Mouse (Mus musculus) forelimb bud, embryonic 11.5 days (tissue): ENCODE data around the gene Usp25.

ENCODE experiments used
- DNase-seq: peaks from one replicate; pipeline ENCODE4 v3.0.0-alpha.2; 2012; ENCODE audit warnings: low read depth, low spot score

Gene Usp25

GRCm38 (mm10) chr16:77013427-77014320 lies at the start of gene Usp25:
TSS of gene Usp25 (plus strand) at chr16:77013706.
- DNase-seq, result peak; percentile 82

- DNase-seq, result no peak
Measured at GRCm38 (mm10) chr16:76967593-76968275, 45.8 kb upstream of the Usp25 start.

GRCm38 (mm10) chr16:76971211-76971610 lies 42.3 kb upstream of the Usp25 start:
- no peak for DNase-seq

GRCm38 (mm10) chr16:76976787-76977430 lies 36.6 kb upstream of the Usp25 start:
- DNase-seq, result no peak

GRCm38 (mm10) chr16:76983696-76984095 lies 29.8 kb upstream of the Usp25 start:
- no peak for DNase-seq

GRCm38 (mm10) chr16:76987711-76988110 lies 25.8 kb upstream of the Usp25 start:
- no peak for DNase-seq

- no peak for DNase-seq
Measured at GRCm38 (mm10) chr16:77003900-77004299, 9.6 kb upstream of the Usp25 start.

- no peak for DNase-seq
Measured at GRCm38 (mm10) chr16:77009173-77009572, 4.3 kb upstream of the Usp25 start.

- no peak for DNase-seq
Measured at GRCm38 (mm10) chr16:77014321-77015211, 1.1 kb downstream of the Usp25 start.

- no peak for DNase-seq
Measured at GRCm38 (mm10) chr16:77015380-77016346, 2.2 kb downstream of the Usp25 start.

GRCm38 (mm10) chr16:77017931-77018330 lies 4.4 kb downstream of the Usp25 start:
- DNase-seq, result no peak

GRCm38 (mm10) chr16:77020190-77020589 lies 6.7 kb downstream of the Usp25 start:
- no peak for DNase-seq

GRCm38 (mm10) chr16:77023627-77024379 lies 10.3 kb downstream of the Usp25 start:
- DNase-seq, result no peak

GRCm38 (mm10) chr16:77026099-77026498 lies 12.6 kb downstream of the Usp25 start:
- no peak for DNase-seq

GRCm38 (mm10) chr16:77026933-77027332 lies 13.4 kb downstream of the Usp25 start:
- no peak for DNase-seq

GRCm38 (mm10) chr16:77027976-77028686 lies 14.6 kb downstream of the Usp25 start:
- no peak for DNase-seq

- no peak for DNase-seq
Measured at GRCm38 (mm10) chr16:77028687-77029417, 15.3 kb downstream of the Usp25 start.

- no peak for DNase-seq
Measured at GRCm38 (mm10) chr16:77030435-77030834, 16.9 kb downstream of the Usp25 start.
